Mouse (Mus musculus): ENCODE data around the gene Hexb.

The Hexb gene

GRCm38 (mm10) chr13:97197932-97198562, at the start of gene Hexb:
Gene Hexb (minus strand): TSS chr13:97198357.
- DNase-seq: peak; percentile 92

GRCm38 (mm10) chr13:97247754-97248153, 49.6 kb upstream of the Hexb start:
- DNase-seq: no peak

- no peak for DNase-seq
These were observed 48.1 kb upstream of the Hexb start for GRCm38 (mm10) chr13:97246217-97246616.

DNA sequence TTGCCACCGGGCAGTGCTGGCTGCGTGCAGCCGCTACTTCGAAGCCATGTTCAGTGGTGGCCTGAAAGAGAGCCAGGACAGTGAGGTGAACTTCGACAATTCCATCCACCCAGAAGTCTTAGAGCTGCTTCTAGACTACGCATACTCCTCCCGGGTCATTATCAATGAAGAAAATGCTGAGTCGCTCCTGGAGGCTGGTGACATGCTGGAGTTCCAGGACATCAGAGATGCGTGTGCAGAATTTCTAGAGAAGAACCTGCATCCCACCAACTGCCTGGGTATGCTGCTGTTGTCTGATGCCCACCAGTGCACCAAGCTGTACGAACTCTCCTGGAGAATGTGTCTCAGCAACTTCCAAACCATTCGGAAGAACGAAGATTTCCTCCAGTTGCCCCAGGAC, 47.0 kb upstream of the Hexb start:
- no peak for DNase-seq

DNA sequence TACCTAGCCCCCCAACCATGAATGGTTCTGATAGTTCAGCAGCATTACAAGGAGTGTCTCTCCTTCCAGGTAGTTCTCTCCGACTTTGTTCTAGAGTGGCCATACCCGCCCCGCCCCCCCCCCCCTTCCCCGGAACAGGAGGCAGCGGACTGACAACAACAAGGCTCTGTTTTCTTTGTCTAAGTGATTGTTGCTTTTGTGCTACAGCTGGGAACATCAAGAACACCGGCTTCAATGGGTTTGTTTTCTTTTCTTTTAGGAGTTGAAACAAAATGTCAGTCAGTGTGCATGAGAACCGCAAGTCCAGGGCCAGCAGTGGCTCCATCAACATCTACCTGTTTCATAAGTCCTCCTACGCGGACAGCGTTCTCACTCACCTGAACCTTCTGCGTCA, 46.6 kb upstream of the Hexb start:
- no peak for DNase-seq

- DNase-seq: no peak
These were observed 46.0 kb upstream of the Hexb start for GRCm38 (mm10) chr13:97243962-97244711.

DNA sequence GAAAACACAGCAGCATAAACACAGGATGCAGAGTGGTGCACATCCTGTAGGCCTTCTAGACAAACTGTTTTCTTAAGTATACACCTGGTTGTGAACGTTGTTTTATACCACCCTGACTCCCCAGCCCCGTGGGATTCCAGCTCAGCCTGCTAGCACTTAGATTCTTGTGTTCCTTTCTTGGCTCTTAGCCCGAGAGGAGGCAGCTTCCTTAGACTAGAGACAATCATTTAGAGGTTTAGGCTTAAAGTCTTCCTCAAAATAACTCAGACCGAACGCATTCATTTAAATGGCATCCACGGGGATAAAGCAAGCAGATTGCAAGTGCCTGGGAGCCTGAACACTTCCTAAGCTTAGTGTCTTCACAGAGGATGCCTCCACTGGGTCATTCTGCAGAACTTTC, 44.6 kb upstream of the Hexb start:
- peak; percentile 23 for DNase-seq

GRCm38 (mm10) chr13:97241787-97242280, 43.7 kb upstream of the Hexb start:
- DNase-seq: peak; percentile 26

GRCm38 (mm10) chr13:97240965-97241786, 43.0 kb upstream of the Hexb start, which contains the start of gene Enc1:
Gene Enc1 (plus strand): TSS chr13:97241105.
- peak; percentile 95 for DNase-seq

GRCm38 (mm10) chr13:97240279-97240964, 42.3 kb upstream of the Hexb start:
- peak; percentile 63 for DNase-seq

- DNase-seq: peak; percentile 34
These were observed 41.4 kb upstream of the Hexb start for GRCm38 (mm10) chr13:97239343-97240180.

GRCm38 (mm10) chr13:97238181-97238981, 40.2 kb upstream of the Hexb start:
- DNase-seq: no peak

GRCm38 (mm10) chr13:97237700-97238099, 39.5 kb upstream of the Hexb start:
- no peak for DNase-seq

DNA sequence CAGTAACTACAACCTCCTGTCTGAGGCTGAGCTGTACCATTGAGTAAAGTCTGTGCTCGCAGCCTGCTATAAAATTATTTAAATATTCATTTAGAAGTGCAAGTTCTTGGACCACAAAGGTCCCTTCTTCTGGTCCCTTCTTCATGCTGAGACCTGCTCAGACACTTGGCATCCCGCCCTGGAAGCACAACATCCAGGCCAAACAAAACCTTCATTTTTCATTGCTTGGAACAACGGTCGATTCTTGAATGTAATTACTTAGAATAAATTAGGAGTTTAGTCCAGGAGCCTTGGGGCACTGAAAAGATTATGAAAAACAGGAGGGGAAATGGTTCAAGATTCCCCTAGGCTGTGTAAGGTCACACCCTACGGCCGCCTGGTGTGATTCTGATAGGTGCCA, 37.8 kb upstream of the Hexb start:
- no peak for DNase-seq

GRCm38 (mm10) chr13:97234785-97235417, 36.7 kb upstream of the Hexb start:
- peak; percentile 87 for DNase-seq

DNA sequence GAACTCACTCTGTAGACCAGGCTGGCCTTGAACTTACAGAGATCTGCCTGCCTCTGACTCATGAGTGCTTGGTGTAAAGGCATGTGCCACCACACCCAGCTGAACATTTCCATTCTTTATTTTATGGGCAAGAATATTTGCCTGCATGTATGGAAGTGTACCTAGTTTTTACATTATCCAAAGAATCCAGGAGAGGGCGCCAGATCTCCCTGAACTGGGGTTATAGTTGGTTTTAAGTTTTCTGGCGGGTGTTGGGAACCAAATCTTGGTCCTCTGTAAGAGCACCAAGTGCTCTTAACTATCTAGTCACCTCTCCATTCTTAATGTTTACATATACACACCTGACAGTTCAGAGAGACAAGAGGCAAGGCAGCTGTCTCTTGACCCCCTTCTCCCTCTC, 34.9 kb upstream of the Hexb start:
- DNase-seq: no peak

DNA sequence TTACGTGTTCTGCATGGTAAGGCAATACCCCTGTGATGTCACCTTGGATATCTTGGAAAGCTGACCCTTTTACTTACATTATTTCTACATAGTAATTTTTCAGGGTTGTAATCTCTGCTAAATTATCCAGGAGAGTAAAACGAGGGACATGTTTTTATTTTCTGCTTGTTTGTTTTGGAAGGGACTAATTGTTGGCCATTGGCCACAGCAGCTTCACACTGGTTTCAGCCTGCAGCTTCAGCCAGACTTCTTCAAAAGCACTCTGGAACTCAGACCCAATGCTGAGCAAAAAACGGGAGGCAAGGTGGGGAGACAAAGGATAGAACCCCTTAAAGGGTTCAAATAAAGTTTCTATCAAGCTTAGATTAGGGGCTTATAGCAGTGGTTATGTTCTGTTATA, 31.9 kb upstream of the Hexb start:
- no peak for DNase-seq

DNA sequence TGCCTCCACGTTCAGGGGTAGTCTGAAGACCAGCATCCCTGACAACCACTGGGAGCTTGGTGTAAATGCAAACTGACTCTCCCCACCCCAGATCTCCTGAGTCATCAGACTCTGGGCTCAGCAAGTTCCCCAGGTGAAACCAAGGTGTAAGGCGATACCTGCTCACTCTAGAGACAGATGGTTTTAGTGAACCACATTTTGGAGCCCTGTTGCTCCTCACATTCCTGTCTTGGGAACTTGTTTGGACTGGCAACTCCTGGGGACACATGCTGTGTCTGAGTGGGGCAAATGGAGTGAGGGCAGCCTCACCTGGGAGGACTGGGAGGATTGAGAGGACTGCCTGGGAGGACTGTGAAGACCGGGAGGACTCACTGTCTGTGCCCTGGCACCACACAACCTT, 29.6 kb upstream of the Hexb start:
- DNase-seq: no peak

- DNase-seq: no peak
These were observed 27.0 kb upstream of the Hexb start for GRCm38 (mm10) chr13:97225130-97225529.

- no peak for DNase-seq
These were observed 26.3 kb upstream of the Hexb start for GRCm38 (mm10) chr13:97224341-97224982.
